Mouse (Mus musculus): ENCODE results near the gene Cst7. TPM values are rescaled to one million over a fixed set of nuclear protein-coding genes. Genes with fewer than 3 reads are reported as not detected.
"Not testable (repeated sequence)": the region's sequence is repeated elsewhere in the genome, so short reads cannot be mapped to it uniquely, and the experiment has no call there.

Gene Cst7
- polyA plus RNA-seq (2017; shearing (Covaris generic)): 100 to 1,000 TPM; 234 to 255 TPM

DNA sequence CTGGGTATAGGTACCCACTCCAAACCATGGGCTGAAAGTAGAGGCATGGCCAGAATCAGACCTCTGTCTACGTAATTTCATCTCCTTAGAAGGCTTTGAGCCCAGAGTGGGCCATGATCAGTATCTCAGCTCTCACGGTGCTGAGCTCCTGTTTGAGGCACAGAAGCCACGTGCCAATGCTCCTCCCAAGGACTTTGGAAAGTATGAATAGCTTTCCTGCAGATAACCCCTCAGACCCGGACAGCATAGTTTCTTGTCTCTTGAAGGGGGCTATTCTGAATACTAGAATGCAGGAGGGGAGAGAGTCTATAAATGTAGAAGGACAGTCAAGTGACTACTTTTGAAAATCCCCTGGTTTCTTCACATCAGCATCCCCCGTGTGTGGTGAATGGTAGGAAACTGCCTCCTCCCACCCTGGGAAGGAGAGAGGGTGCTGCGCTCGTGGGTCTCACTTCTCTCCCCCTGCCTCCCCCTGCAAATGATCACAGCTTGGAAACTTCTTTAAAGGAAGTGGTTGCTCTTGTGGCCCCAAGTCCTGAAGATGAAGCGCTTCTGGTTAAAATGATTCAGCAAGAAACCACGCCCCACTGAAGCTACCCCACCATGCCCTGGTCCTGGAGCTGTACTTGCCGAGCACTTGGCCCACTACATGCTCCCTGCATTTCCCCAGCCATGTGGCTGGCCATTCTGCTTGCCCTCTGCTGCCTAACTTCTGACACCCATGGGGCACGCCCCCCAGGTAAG lies at the start of gene Cst7:
Gene Cst7 (plus strand): TSS at position 569 of the 744 bp plus-strand sequence.
- peak; percentile 87 for ATAC-seq

- ATAC-seq: no peak
Observed at GRCm38 (mm10) chr2:150525703-150526207, 44.5 kb upstream of the Cst7 start.

DNA sequence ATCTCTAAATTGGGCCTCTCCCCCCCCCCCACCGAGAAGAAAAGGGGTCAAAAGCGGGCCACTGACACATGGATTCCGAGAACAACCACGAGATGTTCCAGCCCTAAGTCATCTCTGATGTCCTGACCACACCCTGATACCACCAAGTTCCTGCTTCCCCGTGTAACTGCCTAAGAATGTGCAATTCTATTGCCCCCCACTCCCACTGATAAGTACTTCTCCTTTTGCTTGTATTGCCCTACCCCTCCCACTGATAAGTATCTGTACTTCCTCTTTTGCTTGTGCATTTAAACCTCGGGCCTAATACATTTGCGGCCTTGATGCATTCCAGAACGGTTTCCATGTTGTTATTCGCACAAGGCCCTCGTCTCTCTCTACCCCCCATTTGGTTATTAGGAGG lies 20.6 kb upstream of the Cst7 start:
- not testable (repeated sequence) for ATAC-seq

- peak; percentile 99 for ATAC-seq
Observed at GRCm38 (mm10) chr2:150558568-150558967, 11.6 kb upstream of the Cst7 start.

GRCm38 (mm10) chr2:150567051-150567450 lies 3.2 kb upstream of the Cst7 start:
- no peak for ATAC-seq

DNA sequence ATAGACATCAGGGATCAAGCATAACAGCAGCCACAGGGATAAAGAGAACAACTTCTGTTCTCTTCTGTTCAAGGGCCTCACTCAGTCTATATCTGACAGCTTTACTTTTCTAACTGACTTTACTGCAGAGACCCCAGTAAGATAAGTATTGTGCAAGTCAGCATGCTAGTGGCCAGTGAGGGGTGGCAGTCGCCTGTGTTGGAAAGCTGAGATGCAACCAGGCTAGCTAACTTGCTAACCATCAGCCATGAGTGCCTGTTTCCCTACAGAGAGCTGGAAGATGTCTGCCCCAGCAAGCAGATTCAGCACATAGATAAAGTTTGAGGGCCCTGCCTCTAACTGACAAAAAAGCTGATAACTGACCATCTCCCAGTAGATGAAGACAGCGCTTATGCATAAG lies 546 bp downstream of the Cst7 start:
- ATAC-seq: no peak

DNA sequence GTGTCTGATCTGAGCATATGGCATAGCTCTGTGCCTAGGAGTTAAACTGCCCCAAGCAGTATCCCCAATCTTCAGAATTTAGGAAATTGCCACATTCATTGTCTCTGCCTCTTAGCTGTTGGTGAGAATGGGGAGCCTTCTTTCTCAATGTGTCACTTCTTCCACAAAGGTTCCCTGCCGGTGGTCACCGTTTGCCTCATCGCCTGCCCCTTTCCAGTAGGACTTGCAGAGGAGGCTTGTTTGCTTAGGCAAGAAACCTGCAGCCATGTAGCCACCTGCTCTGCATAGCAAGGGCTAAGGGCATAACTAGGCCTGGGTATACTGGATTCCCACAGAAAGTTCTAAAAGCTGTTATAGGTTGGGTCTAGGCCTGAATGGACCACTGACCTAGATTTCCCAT lies 2.2 kb downstream of the Cst7 start:
- ATAC-seq: no peak

GRCm38 (mm10) chr2:150576256-150576655 lies 6.0 kb downstream of the Cst7 start:
- no peak for ATAC-seq

- peak; percentile 95 for ATAC-seq
Observed at GRCm38 (mm10) chr2:150578603-150579002, 8.4 kb downstream of the Cst7 start.

- ATAC-seq: no peak
Observed at GRCm38 (mm10) chr2:150579628-150580027, 9.4 kb downstream of the Cst7 start.

- no peak for ATAC-seq
Observed at GRCm38 (mm10) chr2:150589076-150589475, 18.9 kb downstream of the Cst7 start.

- no peak for ATAC-seq
Observed at GRCm38 (mm10) chr2:150595411-150596190, 25.4 kb downstream of the Cst7 start.

DNA sequence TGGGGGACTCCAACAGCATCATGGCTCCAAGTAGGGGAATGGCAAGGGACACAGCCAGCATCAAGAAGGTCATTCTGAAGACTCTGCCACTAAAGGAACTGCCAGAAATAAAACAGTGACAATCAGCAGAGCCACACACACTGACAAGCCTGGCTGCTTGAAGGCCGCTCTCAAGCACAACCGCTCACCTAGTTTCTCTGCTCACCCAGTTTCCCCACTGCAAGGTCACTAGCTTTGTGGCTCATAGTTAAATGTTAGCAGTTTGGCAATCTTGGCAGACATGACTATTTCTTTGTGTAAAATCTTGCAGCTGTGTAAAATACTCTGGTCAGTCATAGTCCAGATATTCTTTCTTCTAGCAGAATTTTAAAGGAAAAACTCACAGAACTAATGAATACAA lies 30.0 kb downstream of the Cst7 start:
- no peak for ATAC-seq

- ATAC-seq: no peak
Observed at GRCm38 (mm10) chr2:150602166-150602565, 32.0 kb downstream of the Cst7 start.

DNA sequence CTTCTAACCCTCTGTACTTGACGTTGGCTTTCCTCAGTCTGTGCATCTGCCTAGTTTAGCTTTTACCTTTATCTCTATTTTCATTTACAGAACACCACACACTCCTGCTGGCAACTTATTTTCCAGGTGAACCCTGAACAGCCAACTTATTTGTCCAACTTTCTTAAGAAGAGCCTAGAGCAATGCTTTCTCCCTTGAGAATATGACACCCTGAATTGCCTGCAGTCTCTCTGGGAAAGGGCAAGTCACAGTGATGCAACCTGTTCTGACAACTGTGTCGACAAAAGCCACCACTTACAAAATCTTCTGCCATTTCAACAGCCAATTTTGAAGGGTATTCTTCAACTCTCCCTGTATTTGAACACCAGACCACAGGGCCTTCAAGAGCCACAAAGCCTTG lies 34.6 kb downstream of the Cst7 start:
- no peak for ATAC-seq

- no peak for ATAC-seq
Observed at GRCm38 (mm10) chr2:150607086-150607485, 36.9 kb downstream of the Cst7 start.

GRCm38 (mm10) chr2:150608087-150608799 lies 38.0 kb downstream of the Cst7 start, which contains the start of gene Apmap:
Apmap (minus strand) TSS chr2:150608567.
- ATAC-seq: peak; percentile 96

- peak; percentile 59 for ATAC-seq
Observed at GRCm38 (mm10) chr2:150608872-150609560, 38.8 kb downstream of the Cst7 start.

DNA sequence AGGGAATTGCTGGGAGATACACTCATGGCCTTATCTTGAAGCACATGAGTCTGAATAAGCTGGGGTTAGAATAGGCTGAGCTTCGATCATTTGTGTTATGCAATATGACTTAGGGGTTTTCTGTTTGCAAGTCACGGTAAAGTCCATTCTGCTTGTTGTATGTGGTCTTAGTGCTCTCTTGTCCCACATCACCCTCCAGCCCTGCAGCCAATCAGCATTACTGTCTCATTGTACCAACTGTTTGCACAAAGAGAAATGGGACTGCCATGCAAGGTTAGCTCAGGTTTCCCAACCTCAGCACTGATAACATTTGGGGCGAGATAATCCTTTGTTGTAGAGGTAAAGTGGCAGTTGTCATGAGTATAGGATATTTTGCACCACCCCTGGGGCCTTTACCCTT lies 39.9 kb downstream of the Cst7 start:
- no peak for ATAC-seq

DNA sequence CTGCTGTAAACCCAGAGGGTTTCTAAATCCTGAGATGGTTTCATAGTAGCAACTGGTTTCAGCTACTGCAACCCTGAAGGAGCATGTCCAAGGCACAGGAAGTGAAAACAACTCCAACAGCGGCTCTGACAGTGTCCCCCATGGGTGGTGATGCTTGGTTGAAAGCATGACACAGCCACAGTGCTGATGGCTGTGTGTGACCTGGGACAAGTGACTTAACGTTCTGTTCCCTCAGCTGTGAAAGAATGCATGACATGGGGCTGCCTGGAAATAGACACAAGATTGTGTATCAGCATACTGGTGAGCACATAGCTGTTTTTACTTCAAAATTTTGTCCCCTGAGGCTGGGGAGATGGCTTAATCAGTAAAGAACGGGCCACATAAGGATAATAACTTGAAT lies 51.5 kb downstream of the Cst7 start:
- no peak for ATAC-seq

DNA sequence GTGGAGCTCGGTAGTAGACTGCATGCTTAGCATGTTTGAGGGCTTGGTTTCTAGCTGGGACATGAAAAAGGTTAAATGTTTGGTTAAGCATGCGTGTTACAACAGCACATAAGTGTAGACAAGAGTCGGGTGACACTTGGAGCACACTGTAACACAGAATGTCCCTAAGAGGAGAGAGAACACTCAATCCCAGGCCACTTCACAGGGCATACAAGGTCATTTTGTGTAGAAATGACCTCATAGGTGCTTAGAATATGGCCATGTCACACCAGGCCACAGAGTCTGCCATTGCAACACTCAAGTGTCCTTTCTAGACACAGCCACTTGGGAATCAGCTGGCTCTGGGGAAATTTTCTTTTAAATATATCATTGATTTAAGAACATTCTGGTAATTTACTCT lies 53.7 kb downstream of the Cst7 start:
- ATAC-seq: no peak

- no peak for ATAC-seq
Observed at GRCm38 (mm10) chr2:150624926-150625325, 54.7 kb downstream of the Cst7 start.
